Mouse (Mus musculus) heart, embryonic 10.5 days (tissue): Measurements from ENCODE around the gene Dhx34. TPM values are rescaled to one million over a fixed set of nuclear protein-coding genes. Genes with fewer than 3 reads are reported as not detected.
"Not testable (repeated sequence)": the region's sequence is repeated elsewhere in the genome, so short reads cannot be mapped to it uniquely, and the experiment has no call there.

Source experiments
- DNase-seq: peaks from one replicate; pipeline ENCODE4 v3.0.0-alpha.2; 2017; ENCODE audit warnings: low spot score
- H3K27ac ChIP-seq: fragments of 300-500 bp; sonication (generic); 2 replicates; pipeline ENCODE4 v1.5.1; 2016; ENCODE audit warnings: mild to moderate bottlenecking
- H3K27me3 ChIP-seq: fragments of 300-500 bp; sonication (generic); 2 replicates; pipeline ENCODE4 v1.6.1; 2016; ENCODE audit warnings: mild to moderate bottlenecking; ENCODE audit not compliant: poor library complexity, insufficient read depth, severe bottlenecking
- H3K36me3 ChIP-seq: fragments of 300-500 bp; sonication (generic); 2 replicates; pipeline ENCODE4 v1.6.1; 2016; ENCODE audit warnings: mild to moderate bottlenecking, moderate library complexity
- H3K4me1 ChIP-seq: fragments of 300-500 bp; sonication (generic); 2 replicates; pipeline ENCODE4 v1.6.1; 2016; ENCODE audit warnings: mild to moderate bottlenecking
- H3K4me3 ChIP-seq: fragments of 300-500 bp; sonication (generic); 2 replicates; pipeline ENCODE4 v1.5.1; 2016; ENCODE audit warnings: mild to moderate bottlenecking, moderate library complexity
- H3K9me3 ChIP-seq: fragments of 300-500 bp; sonication (generic); 2 replicates; pipeline ENCODE4 v1.6.1; 2016; ENCODE audit warnings: mild to moderate bottlenecking, moderate library complexity
- WGBS: fragments of 180-500 bp; shearing (Covaris S2); methylation state at CpG from one replicate; pipeline ENCODE4 v1.1.7; 2016; 5-methylcytosine and 5-hydroxymethylcytosine counted together
- polyA plus RNA-seq: library from polyadenylated mRNA; unstranded; fragments of >200 nt; fragmentation: Nextera tagmentation; extraction: Ambion mirVana; gene quantifications from 2 replicates; pipeline ENCODE4 v1.2.1, GENCODE M21; 2016

The Dhx34 gene
- polyA plus RNA-seq: 12.9 and 14.8 TPM in 2 replicates

- Histone ChIP-seq H3K36me3 (peaks cover 20% of the 10 kb centered on the region), H3K27me3 (peaks cover 9% of the 10 kb centered on the region; the same call in 1 of the 2 replicates), H3K9me3 (no peaks in the 10 kb centered on the region), H3K27ac (peak within 1 kb of the TSS; percentile 95), H3K4me1 (peaks cover 17% of the 10 kb centered on the region), H3K4me3 (peak within 1 kb of the TSS; percentile 81)
- 2% methylated on average over 34 of the region's 34 CpGs for WGBS
- peak; percentile 97 for DNase-seq
These were observed at the start of gene Dhx34 for GRCm38 (mm10) chr7:16221582-16222272. Gene Dhx34, minus strand, starts transcription at chr7:16222037.

GRCm38 (mm10) chr7:16271139-16271538 is 49.3 kb upstream of the Dhx34 start:
- no peak overlapping the region for H3K4me3 ChIP-seq
- peaks cover 16% of the 10 kb centered on the region; the same call in 1 of the 2 replicates for H3K27me3 ChIP-seq
- no peak for DNase-seq
- no peaks in the 10 kb centered on the region for H3K9me3 ChIP-seq
- no peak overlapping the region for H3K27ac ChIP-seq
- peaks cover 14% of the 10 kb centered on the region for H3K36me3 ChIP-seq
- 69% methylated on average over 1 of the region's 1 CpGs for WGBS
- peaks cover 28% of the 10 kb centered on the region for H3K4me1 ChIP-seq

- not testable (repeated sequence) for DNase-seq
- 86% methylated on average over 7 of the region's 7 CpGs for WGBS
These were observed 44.8 kb upstream of the Dhx34 start for GRCm38 (mm10) chr7:16266593-16266992.

GRCm38 (mm10) chr7:16265856-16266255 is 44.0 kb upstream of the Dhx34 start:
- 78% methylated on average over 11 of the region's 11 CpGs for WGBS
- no peak for DNase-seq
- Histone ChIP-seq H3K36me3 (0 out of 2 replicates have a peak, but pooled peaks cover 2% of the 10 kb centered on the region), H3K4me1 (no peaks in the 10 kb centered on the region), H3K9me3 (no peaks in the 10 kb centered on the region), H3K27ac (no peak overlapping the region), H3K4me3 (no peak overlapping the region), H3K27me3 (peaks cover 15% of the 10 kb centered on the region; the same call in 1 of the 2 replicates)

More at GRCm38 (mm10) chr7:16266593-16266992, 44.8 kb upstream of the Dhx34 start:
- not testable (repeated sequence) for H3K9me3 ChIP-seq, H3K36me3 ChIP-seq, H3K4me1 ChIP-seq, H3K27ac ChIP-seq, H3K4me3 ChIP-seq
- peaks cover 16% of the 10 kb centered on the region; the same call in 1 of the 2 replicates for H3K27me3 ChIP-seq

GRCm38 (mm10) chr7:16263843-16264242 is 42.0 kb upstream of the Dhx34 start:
- WGBS: 84% methylated on average over 5 of the region's 5 CpGs

GRCm38 (mm10) chr7:16263015-16263787 is 41.4 kb upstream of the Dhx34 start:
- no peak overlapping the region for H3K4me3 ChIP-seq
- no peaks in the 10 kb centered on the region for H3K36me3 ChIP-seq
- DNase-seq: no peak
- H3K9me3 ChIP-seq: no peaks in the 10 kb centered on the region
- H3K27me3 ChIP-seq: no peaks in the 10 kb centered on the region
- WGBS: 31% methylated on average over 8 of the region's 8 CpGs
- H3K4me1 ChIP-seq: no peaks in the 10 kb centered on the region
- H3K27ac ChIP-seq: no peak overlapping the region

More at GRCm38 (mm10) chr7:16263843-16264242, 42.0 kb upstream of the Dhx34 start:
- no peak overlapping the region for H3K27ac ChIP-seq
- no peak overlapping the region for H3K4me3 ChIP-seq
- H3K9me3 ChIP-seq: no peaks in the 10 kb centered on the region
- no peaks in the 10 kb centered on the region for H3K27me3 ChIP-seq
- H3K36me3 ChIP-seq: 0 out of 2 replicates have a peak, but pooled peaks cover 2% of the 10 kb centered on the region
- DNase-seq: no peak
- no peaks in the 10 kb centered on the region for H3K4me1 ChIP-seq

- 45% methylated on average over 1 of the region's 1 CpGs for WGBS
- no peaks in the 10 kb centered on the region for H3K27me3 ChIP-seq
- DNase-seq: no peak
These were observed 39.3 kb upstream of the Dhx34 start for GRCm38 (mm10) chr7:16261097-16261496.

GRCm38 (mm10) chr7:16259110-16259590 is 37.3 kb upstream of the Dhx34 start, which contains the start of gene C5ar1:
Gene C5ar1, minus strand, starts transcription at chr7:16259540.
- Histone ChIP-seq H3K4me1 (no peaks in the 10 kb centered on the region), H3K27ac (no peak within 1 kb of the TSS), H3K36me3 (no peaks in the 10 kb centered on the region), H3K9me3 (no peaks in the 10 kb centered on the region), H3K27me3 (no peaks in the 10 kb centered on the region), H3K4me3 (no peak within 1 kb of the TSS)
- no peak for DNase-seq
- 83% methylated on average over 5 of the region's 5 CpGs for WGBS

More at GRCm38 (mm10) chr7:16261097-16261496, 39.3 kb upstream of the Dhx34 start:
- Histone ChIP-seq H3K27ac (no peak overlapping the region), H3K4me1 (no peaks in the 10 kb centered on the region), H3K9me3 (no peaks in the 10 kb centered on the region), H3K36me3 (no peaks in the 10 kb centered on the region), H3K4me3 (no peak overlapping the region)

GRCm38 (mm10) chr7:16257830-16258229 is 36.0 kb upstream of the Dhx34 start:
- no peak for DNase-seq
- no peaks in the 10 kb centered on the region for H3K36me3 ChIP-seq
- H3K9me3 ChIP-seq: no peaks in the 10 kb centered on the region
- WGBS: 84% methylated on average over 11 of the region's 11 CpGs
- no peak overlapping the region for H3K27ac ChIP-seq
- H3K4me3 ChIP-seq: no peak overlapping the region
- no peaks in the 10 kb centered on the region for H3K4me1 ChIP-seq
- no peaks in the 10 kb centered on the region for H3K27me3 ChIP-seq

- 79% methylated on average over 4 of the region's 4 CpGs for WGBS
- H3K9me3 ChIP-seq, H3K27me3 ChIP-seq, H3K27ac ChIP-seq, H3K36me3 ChIP-seq, DNase-seq, H3K4me1 ChIP-seq, H3K4me3 ChIP-seq: not testable (repeated sequence)
These were observed 34.1 kb upstream of the Dhx34 start for GRCm38 (mm10) chr7:16255963-16256362.

- Histone ChIP-seq H3K4me3 (no peak overlapping the region), H3K36me3 (no peaks in the 10 kb centered on the region), H3K9me3 (no peaks in the 10 kb centered on the region), H3K4me1 (no peaks in the 10 kb centered on the region), H3K27ac (no peak overlapping the region), H3K27me3 (no peaks in the 10 kb centered on the region)
- DNase-seq: no peak
- 51% methylated on average over 4 of the region's 4 CpGs for WGBS
These were observed 32.4 kb upstream of the Dhx34 start for GRCm38 (mm10) chr7:16254195-16254594.

- Histone ChIP-seq H3K27me3 (no peaks in the 10 kb centered on the region), H3K36me3 (no peaks in the 10 kb centered on the region), H3K4me1 (no peaks in the 10 kb centered on the region; the same call in 1 of the 2 replicates), H3K9me3 (no peaks in the 10 kb centered on the region), H3K27ac (no peak overlapping the region), H3K4me3 (no peak overlapping the region)
- DNase-seq: no peak
- WGBS: 78% methylated on average over 5 of the region's 5 CpGs
These were observed 28.9 kb upstream of the Dhx34 start for GRCm38 (mm10) chr7:16250687-16251086.

- H3K27me3 ChIP-seq: no peaks in the 10 kb centered on the region
- H3K9me3 ChIP-seq: no peaks in the 10 kb centered on the region
- H3K36me3 ChIP-seq: no peaks in the 10 kb centered on the region
- H3K4me1 ChIP-seq: peaks cover 6% of the 10 kb centered on the region; the same call in 1 of the 2 replicates
- WGBS: 17% methylated on average over 2 of the region's 4 CpGs
- no peak overlapping the region for H3K27ac ChIP-seq
- DNase-seq: no peak
- H3K4me3 ChIP-seq: no peak overlapping the region
These were observed 24.1 kb upstream of the Dhx34 start for GRCm38 (mm10) chr7:16245958-16246357.
